Mouse (Mus musculus) hindbrain, embryonic 10.5 days (tissue): ENCODE data around the gene Mitf. TPM values are rescaled to one million over a fixed set of nuclear protein-coding genes. Genes with fewer than 3 reads are reported as not detected.

ENCODE experiments used
- DNase-seq: peaks from one replicate; pipeline ENCODE4 v3.0.0-alpha.2; 2017; ENCODE audit warnings: low spot score
- H3K27ac ChIP-seq: fragments of 300-500 bp; sonication (generic); 2 replicates; pipeline ENCODE4 v1.5.1; 2016; ENCODE audit warnings: mild to moderate bottlenecking, moderate library complexity
- H3K27me3 ChIP-seq: fragments of 300-500 bp; sonication (generic); 2 replicates; pipeline ENCODE4 v1.6.1; 2016; ENCODE audit warnings: mild to moderate bottlenecking; ENCODE audit not compliant: poor library complexity, insufficient read depth, severe bottlenecking
- H3K36me3 ChIP-seq: fragments of 300-500 bp; sonication (generic); 2 replicates; pipeline ENCODE4 v1.6.1; 2016; ENCODE audit warnings: mild to moderate bottlenecking, moderate library complexity
- H3K4me1 ChIP-seq: fragments of 300-500 bp; sonication (generic); replicated peaks from 2 replicates; pipeline ENCODE4 v1.6.1; 2016; ENCODE audit warnings: mild to moderate bottlenecking
- H3K4me3 ChIP-seq: fragments of 300-500 bp; sonication (generic); 2 replicates; pipeline ENCODE4 v1.5.1; 2016; ENCODE audit warnings: mild to moderate bottlenecking, moderate library complexity
- H3K9me3 ChIP-seq: fragments of 300-500 bp; sonication (generic); 2 replicates; pipeline ENCODE4 v1.6.1; 2016; ENCODE audit warnings: mild to moderate bottlenecking, moderate library complexity
- WGBS: fragments of 180-500 bp; shearing (Covaris S2); methylation state at CpG from one replicate; pipeline ENCODE4 v1.1.7; 2016; 5-methylcytosine and 5-hydroxymethylcytosine counted together
- polyA plus RNA-seq: library from polyadenylated mRNA; unstranded; fragments of >200 nt; fragmentation: Nextera tagmentation; extraction: Ambion mirVana; gene quantifications from 2 replicates; pipeline ENCODE4 v1.2.1, GENCODE M21; 2016

Gene Mitf
- polyA plus RNA-seq, 1 experiment from 2014 or later: 1.4 TPM

DNA sequence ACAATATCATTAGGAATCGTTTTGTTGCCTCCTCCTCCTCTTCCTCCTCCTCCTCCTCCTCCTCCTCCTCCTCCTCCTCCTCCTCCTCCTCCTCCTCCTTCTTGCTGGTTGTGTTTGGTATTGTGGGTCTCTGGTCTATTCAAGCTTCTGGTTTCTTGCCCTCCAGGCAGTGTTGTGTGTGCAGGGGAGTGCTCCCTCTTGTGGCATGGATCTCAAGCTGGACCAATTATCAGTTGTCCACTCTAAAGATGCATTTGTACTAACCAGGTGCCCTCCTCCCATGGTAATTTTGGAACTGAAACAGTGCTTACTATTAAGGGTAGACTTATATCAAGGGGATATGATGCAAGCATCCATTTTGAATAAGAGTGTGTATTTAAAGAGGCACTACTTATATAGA lies 14.7 kb upstream of the Mitf start:
- 72% methylated on average over 1 of the region's 1 CpGs for WGBS

DNA sequence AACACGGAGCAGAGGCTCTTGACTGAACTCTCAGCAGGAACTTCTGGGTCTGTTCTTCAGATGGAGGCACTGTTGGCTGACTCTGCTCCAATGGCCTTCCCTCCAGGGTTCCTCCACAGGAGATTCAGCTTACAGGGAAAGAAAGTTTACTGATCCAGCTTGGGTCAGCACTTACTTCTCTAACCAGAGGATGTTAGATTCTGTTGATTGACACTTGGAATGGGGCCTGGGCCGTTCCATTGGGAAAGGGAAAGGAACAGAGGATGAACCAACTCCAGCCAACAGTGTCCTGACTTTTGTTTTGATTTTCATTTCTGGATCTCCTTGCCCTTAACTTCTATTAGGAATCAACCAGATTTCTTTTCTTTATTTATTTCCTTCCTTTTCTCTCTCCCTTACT lies 11.7 kb upstream of the Mitf start:
- Histone ChIP-seq H3K4me3 (no peak overlapping the region), H3K9me3 (no peaks in the 10 kb centered on the region), H3K27me3 (peaks cover 4% of the 10 kb centered on the region; the same call in 1 of the 2 replicates), H3K4me1 (peaks cover 5% of the 10 kb centered on the region; the same call in 1 of the 2 replicates), H3K36me3 (no peaks in the 10 kb centered on the region), H3K27ac (no peak overlapping the region)
- 25% methylated on average over 2 of the region's 2 CpGs for WGBS
- DNase-seq: no peak

More for the DNA sequence above, 14.7 kb upstream of the Mitf start:
- H3K36me3 ChIP-seq: no peaks in the 10 kb centered on the region
- no peak overlapping the region for H3K27ac ChIP-seq
- no peaks in the 10 kb centered on the region; the same call in 1 of the 2 replicates for H3K4me1 ChIP-seq
- no peaks in the 10 kb centered on the region for H3K9me3 ChIP-seq
- DNase-seq: peak; percentile 6
- H3K27me3 ChIP-seq: peaks cover 4% of the 10 kb centered on the region; the same call in 1 of the 2 replicates
- no peak overlapping the region for H3K4me3 ChIP-seq

DNA sequence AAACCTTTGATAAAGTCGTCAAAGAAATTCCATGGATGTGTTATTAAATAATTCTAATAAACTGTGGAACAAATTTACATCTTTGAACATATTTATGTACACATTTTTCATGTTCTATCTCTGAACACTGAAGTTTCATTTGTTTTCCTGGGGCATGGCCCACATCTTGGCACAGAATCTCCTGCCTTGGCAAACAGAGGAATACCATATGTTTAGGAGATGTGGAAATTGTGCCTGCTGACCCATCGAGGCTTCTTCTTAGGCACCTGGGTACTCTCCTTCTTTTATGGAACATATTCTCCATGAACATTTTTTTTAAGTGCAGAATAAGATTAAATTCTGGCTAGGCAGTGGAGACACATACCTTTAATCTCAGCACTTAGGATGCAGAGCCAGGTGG lies 6.2 kb upstream of the Mitf start:
- WGBS: 71% methylated on average over 2 of the region's 2 CpGs
- Histone ChIP-seq H3K9me3 (no peaks in the 10 kb centered on the region), H3K27me3 (peaks cover 10% of the 10 kb centered on the region), H3K36me3 (no peaks in the 10 kb centered on the region), H3K4me1 (peaks cover 5% of the 10 kb centered on the region; the same call in 1 of the 2 replicates), H3K4me3 (no peak overlapping the region), H3K27ac (no peak overlapping the region)
- no peak for DNase-seq

DNA sequence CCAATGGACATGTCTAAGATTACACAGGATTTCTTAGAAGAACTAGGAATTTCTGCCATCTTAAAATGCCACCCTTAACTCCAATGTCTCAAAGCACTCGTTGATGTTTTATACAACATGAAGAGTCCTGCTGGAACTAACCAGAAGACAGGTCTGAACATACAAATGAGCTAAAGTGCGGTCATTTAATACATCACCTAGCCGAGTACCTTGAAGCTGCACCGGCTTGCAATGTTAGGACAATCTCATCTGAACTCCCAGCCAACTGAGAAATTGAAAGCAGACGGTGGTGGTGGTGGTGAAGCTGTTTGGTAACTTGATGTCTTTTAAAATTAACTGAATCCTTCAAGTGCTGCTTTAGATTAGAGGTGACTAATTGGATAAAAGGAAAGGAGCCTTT lies 801 bp upstream of the Mitf start:
- no peak for DNase-seq

DNA sequence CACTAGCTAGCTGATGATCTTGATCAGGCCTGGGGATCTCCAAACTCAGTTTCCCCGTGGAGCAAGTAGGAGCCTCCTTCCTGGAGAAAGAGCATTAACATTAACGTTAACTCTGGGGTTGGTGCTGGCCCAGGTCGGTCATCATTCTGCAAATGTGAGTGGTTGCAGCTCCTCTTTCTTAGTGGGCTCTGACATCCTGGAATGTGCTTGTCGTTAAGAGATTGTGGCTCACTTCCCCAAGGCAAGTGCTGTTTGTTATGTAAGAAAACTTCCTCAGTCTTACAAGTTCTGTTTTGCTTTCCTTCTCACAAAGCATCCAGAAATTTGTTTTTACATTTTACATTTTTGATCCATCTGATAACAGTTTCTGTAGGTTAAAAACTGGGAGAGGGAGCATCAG lies 7.3 kb downstream of the Mitf start:
- WGBS: 73% methylated on average over 4 of the region's 4 CpGs

More for the DNA sequence above, 801 bp upstream of the Mitf start:
- H3K27me3 ChIP-seq: peaks cover 25% of the 10 kb centered on the region
- peaks cover 17% of the 10 kb centered on the region for H3K4me1 ChIP-seq
- H3K36me3 ChIP-seq: no peaks in the 10 kb centered on the region
- H3K4me3 ChIP-seq: peak overlapping the region; percentile 78
- H3K9me3 ChIP-seq: no peaks in the 10 kb centered on the region
- 54% methylated on average over 5 of the region's 5 CpGs for WGBS
- no peak overlapping the region for H3K27ac ChIP-seq

DNA sequence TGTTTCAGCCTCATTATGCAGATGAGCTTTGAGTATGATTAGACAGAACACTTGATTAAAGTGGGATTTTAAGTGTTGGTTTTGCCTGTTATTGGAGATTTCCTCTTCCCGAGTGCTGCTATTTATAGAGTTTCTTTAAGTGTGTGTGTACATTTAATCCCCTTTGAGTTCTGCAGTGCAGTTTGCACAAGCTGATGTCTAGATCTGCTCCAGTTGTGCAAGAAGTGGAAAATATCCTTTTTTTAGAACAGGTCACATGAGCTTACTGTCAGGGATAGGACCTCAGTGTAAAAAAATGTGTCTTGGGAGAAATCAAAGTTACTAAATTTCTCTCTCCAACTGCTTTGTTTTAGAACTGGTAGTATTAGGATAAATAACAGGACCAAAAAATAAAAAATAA lies 8.9 kb downstream of the Mitf start:
- Histone ChIP-seq H3K9me3 (no peaks in the 10 kb centered on the region), H3K4me1 (no peaks in the 10 kb centered on the region), H3K27ac (no peak overlapping the region), H3K36me3 (no peaks in the 10 kb centered on the region), H3K4me3 (no peak overlapping the region), H3K27me3 (no peaks in the 10 kb centered on the region)
- DNase-seq: no peak
- WGBS: 80% methylated on average over 1 of the region's 1 CpGs

More for the DNA sequence above, 7.3 kb downstream of the Mitf start:
- Histone ChIP-seq H3K27me3 (no peaks in the 10 kb centered on the region), H3K36me3 (no peaks in the 10 kb centered on the region), H3K4me1 (no peaks in the 10 kb centered on the region), H3K4me3 (no peak overlapping the region), H3K9me3 (no peaks in the 10 kb centered on the region), H3K27ac (no peak overlapping the region)
- DNase-seq: no peak

DNA sequence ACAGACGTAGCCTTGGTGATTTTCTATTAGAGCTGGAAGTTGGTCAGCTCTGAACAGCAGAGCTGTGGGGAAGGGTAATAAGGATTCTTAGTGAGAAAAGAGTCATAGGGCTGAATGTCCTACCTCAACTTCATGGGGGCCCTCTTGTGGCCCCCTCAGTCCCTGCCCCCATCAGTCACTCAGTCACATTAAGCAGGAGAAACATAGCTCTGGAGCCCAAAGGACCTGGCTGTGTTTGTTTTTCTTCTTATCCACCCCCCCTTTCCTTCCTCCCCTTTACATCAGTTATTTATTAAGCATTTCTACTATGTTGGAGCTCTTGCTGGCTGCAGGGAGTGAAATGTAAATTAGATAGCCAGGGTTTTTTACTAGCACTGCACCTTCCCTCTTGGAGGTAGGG lies 10.0 kb downstream of the Mitf start:
- Histone ChIP-seq H3K9me3 (no peaks in the 10 kb centered on the region), H3K27me3 (no peaks in the 10 kb centered on the region), H3K4me1 (no peaks in the 10 kb centered on the region), H3K27ac (no peak overlapping the region), H3K4me3 (no peak overlapping the region), H3K36me3 (no peaks in the 10 kb centered on the region)
- DNase-seq: no peak
- 68% methylated on average over 1 of the region's 1 CpGs for WGBS

DNA sequence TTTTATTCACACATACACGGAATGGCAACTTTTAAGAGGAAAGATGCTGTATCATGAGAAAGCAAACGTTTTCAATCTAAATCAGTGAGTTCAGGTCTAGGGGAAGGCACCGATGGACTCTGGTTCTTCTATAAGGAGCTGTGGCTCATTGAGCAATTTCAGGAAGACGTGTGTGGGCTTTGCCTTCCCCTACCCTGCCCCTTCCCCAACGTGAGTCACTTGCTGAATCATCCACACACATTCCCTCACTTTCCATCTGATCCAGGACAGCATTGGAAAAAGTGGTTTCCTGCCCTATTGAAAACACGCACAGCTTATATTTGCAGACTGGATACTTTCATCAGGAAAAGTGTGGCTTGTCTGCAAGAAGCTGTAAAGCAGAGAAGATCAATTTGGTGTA lies 11.3 kb downstream of the Mitf start:
- Histone ChIP-seq H3K9me3 (no peaks in the 10 kb centered on the region), H3K4me1 (no peaks in the 10 kb centered on the region), H3K27ac (no peak overlapping the region), H3K4me3 (no peak overlapping the region), H3K27me3 (no peaks in the 10 kb centered on the region), H3K36me3 (no peaks in the 10 kb centered on the region)
- DNase-seq: no peak
- WGBS: 49% methylated on average over 6 of the region's 6 CpGs

DNA sequence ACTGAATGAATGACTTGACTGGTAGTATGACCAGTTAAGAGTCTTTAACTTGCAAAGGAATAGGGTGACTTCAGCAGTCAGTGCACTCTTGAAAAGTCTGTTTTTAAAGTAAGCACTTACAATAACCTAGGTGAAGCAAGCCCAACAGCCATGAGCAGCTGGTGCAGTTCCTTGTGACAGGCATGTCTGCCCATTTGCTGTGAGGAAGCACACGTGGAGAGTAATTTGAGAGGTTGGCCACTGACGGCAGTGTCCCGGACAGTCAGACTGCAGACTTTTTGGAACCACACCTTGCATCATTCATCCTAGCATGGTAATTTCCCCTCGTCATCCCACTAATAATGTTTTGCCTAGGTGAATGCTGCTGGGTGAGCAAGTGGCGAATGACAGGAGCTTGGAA lies 12.1 kb downstream of the Mitf start:
- Histone ChIP-seq H3K36me3 (no peaks in the 10 kb centered on the region), H3K4me3 (no peak overlapping the region), H3K9me3 (no peaks in the 10 kb centered on the region), H3K4me1 (no peaks in the 10 kb centered on the region), H3K27ac (no peak overlapping the region), H3K27me3 (no peaks in the 10 kb centered on the region)
- DNase-seq: no peak
- 80% methylated on average over 5 of the region's 5 CpGs for WGBS

DNA sequence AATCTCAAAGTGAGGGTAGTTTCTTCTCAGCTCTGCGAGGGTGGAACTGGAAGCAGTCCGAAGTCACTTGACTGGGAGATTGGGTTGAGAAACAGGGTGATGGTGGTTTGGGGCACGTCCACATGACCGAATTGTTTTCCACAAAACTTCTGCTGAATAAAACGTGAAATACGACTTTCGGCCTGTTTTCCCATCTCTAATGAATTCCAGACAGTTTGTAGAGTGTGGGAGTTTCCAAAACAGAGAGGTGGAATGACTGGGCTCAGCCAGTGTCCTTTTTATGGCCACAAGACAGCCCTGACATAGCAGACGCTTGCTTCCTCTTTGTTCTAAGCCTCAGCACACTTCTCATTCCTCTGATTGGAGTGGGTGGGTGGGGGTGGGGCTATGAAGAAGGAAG lies 13.7 kb downstream of the Mitf start:
- no peak for DNase-seq
- no peaks in the 10 kb centered on the region for H3K4me1 ChIP-seq
- H3K27ac ChIP-seq: no peak overlapping the region
- H3K4me3 ChIP-seq: no peak overlapping the region
- WGBS: 79% methylated on average over 8 of the region's 8 CpGs
- no peaks in the 10 kb centered on the region for H3K36me3 ChIP-seq
- no peaks in the 10 kb centered on the region for H3K9me3 ChIP-seq
- no peaks in the 10 kb centered on the region for H3K27me3 ChIP-seq

DNA sequence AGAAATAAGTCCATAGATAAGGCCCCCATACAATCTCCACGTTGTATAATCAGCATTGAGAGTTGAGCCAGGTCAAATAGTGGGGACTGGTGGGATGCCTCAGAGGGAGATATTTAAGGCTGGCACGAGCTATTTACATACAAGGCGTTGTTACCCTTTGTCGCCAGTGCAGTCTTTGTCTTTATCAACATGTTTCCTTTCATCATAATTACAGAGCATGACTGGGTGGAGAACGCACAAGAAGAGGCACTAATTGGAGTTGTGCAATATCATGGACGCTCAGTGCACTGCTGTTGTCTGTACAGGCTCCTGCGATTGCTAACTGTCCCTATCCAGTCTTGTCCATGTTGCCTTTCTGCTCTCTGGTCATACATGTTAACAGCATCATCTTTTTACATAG lies 15.0 kb downstream of the Mitf start:
- Histone ChIP-seq H3K4me1 (no peaks in the 10 kb centered on the region), H3K9me3 (no peaks in the 10 kb centered on the region), H3K27ac (no peak overlapping the region), H3K27me3 (no peaks in the 10 kb centered on the region), H3K4me3 (no peak overlapping the region), H3K36me3 (no peaks in the 10 kb centered on the region)
- DNase-seq: no peak
- 89% methylated on average over 7 of the region's 7 CpGs for WGBS

DNA sequence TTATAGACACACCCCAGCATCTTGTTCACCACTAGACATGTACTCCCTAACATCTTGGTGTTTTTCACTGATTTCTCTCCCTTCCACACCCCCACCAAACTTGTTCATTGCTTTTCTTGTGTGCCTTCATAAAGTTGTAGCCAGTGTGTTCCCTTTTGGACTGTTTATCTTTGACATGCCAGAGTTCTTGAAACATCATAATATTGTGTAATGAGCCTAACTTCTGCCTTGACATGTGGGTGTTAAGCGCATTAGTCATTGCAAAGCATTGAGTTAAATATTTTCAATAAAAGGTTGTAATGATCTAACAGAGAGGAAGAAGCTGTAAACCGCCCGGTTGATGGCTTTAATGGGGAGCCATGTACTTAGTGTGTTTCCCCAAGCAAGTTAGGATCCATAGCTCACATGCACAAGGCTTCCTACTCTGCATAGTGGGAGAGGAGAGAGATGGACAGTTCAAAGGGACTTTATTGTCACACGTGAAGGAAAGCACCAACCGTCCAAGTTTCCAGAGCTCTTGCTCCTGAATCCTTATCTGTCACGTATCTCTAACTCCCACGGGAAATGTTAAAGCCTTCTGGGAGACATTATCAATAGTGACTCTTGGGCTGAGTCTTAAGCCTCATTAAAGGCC lies 19.9 kb downstream of the Mitf start:
- WGBS: 90% methylated on average over 7 of the region's 7 CpGs
- no peak for DNase-seq
- Histone ChIP-seq H3K27ac (no peak overlapping the region), H3K36me3 (no peaks in the 10 kb centered on the region), H3K4me1 (no peaks in the 10 kb centered on the region), H3K4me3 (no peak overlapping the region), H3K27me3 (no peaks in the 10 kb centered on the region), H3K9me3 (no peaks in the 10 kb centered on the region)

DNA sequence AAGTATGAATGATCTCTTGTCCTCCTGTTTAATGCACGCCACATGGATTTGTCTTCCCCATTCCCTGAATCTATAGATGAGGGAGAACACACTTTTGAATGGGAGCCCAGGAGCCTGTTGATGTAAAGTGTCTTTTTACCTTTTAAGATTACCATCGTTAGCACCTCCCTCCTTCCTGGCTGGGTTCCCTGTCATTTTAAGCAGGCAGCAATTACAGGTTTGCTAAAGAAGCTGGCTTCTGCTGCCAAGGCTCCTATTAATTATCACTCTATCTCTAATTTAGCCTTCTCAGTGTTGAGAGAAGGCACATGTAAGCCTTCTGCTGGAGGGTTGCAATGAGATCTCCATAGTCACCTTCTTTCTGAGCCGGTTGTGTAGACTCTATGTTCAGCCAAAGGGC lies 21.2 kb downstream of the Mitf start:
- no peak for DNase-seq
- Histone ChIP-seq H3K27me3 (no peaks in the 10 kb centered on the region), H3K4me1 (no peaks in the 10 kb centered on the region), H3K27ac (no peak overlapping the region), H3K9me3 (no peaks in the 10 kb centered on the region), H3K4me3 (no peak overlapping the region), H3K36me3 (no peaks in the 10 kb centered on the region)
- 79% methylated on average over 3 of the region's 3 CpGs for WGBS
